Mouse (Mus musculus) heart, adult 8-10 months (tissue): ENCODE data around the gene Kidins220. TPM values are rescaled to one million over a fixed set of nuclear protein-coding genes. Genes with fewer than 3 reads are reported as not detected.
A peak's percentile ranks its signal among the peaks of the same experiment; 100 is the strongest.

Experiments
- DNase-seq: peaks from one replicate; pipeline ENCODE4 v3.0.0; 2022; ENCODE audit warnings: low spot score
- total RNA-seq, 4 experiments: library from RNA; stranded (reverse); gene quantifications; 2 replicates each; pipeline ENCODE4 v1.2.4; 2022

Kidins220 gene
- total RNA-seq, 4 experiments from 2014 or later: 57.2 to 84.5 (median 66.5) TPM

DNA sequence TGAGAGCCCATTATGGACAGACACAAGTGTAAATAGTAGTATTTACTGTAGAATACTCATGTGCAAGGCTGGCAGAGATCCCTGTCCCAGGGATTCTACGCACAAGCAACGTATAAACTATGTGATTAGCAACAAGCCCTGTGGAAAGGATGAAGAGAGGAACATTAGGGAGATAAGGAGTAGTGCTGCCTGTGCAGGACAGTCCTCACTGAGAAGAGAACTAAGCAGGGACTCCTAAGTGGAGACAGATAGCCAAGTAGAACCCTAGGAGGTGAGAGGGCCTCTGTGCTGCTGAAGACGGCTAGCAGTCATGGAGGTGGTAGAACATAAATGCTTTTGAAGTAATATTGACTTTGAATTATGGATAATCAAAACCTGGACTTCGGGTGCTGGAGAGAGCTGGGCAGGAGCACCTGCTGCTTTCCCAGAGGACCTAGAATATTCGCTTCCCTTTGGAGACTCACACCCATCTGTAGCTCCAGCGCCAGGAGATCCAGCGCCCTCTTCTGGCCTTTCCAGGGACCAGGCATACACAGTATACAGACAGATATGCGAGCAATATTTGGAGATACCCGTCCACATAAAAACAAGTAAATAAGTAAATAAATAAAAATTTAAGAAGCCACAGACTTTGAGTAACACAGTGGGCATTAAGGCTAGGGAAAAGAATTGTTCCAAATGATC, 50.3 kb downstream of the Kidins220 start:
- no peak for DNase-seq

GRCm38 (mm10) chr12:25026308-25026707, 51.6 kb downstream of the Kidins220 start:
- DNase-seq: no peak

DNA sequence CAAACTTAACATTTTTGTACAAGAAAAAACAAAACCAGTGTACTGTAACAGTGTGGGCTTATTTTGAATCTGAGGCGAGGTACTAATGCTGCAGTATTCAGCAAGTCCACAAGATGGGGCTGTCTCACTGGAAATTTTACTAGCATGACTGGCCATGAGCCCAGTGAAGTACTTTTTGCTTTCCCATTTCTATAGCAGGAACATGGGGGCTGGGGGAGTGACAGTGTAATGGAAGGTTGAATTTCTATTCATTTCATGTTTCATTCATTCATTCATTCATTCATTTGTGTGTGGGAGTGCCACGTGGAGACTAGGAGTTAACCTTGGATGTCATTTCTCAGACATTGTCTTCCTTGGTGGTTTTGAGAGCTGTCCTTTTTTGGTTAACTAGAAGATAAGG, 52.7 kb downstream of the Kidins220 start:
- DNase-seq: peak; percentile 48

DNA sequence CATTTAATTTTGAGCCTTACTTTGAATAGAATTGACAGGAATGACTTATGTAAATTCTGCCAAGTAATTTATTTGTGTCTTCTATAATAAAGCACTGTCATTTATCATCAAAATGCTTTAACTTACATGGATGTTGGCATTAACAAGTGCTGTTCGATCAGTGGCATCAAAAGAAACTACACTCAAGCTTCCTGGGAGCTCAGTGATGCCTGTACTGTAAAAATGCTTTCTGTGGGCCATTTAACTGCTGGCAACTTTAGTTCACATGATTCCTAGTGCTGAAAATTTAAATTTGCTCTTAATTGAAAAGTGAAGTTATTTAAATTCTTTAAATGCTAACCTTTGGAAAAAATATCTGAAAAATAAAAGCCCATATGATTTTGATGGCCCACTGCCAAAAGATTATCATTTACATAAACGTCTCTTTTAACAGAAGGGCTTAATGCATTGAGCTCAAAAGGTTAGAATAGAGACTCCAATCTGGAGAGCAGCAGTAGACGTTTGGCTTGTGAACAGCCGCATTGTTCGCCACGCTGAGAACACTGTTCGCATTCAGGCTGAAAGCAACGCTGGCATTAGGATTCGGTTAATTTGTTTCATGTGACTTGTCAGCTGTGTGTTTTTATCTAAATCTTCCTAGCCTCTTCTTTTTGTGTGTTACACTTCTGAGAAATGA, 59.1 kb downstream of the Kidins220 start:
- DNase-seq: no peak

GRCm38 (mm10) chr12:25034338-25034953, 59.7 kb downstream of the Kidins220 start:
- peak; percentile 25 for DNase-seq

- DNase-seq: no peak
These were observed 61.3 kb downstream of the Kidins220 start for GRCm38 (mm10) chr12:25036024-25036423.

DNA sequence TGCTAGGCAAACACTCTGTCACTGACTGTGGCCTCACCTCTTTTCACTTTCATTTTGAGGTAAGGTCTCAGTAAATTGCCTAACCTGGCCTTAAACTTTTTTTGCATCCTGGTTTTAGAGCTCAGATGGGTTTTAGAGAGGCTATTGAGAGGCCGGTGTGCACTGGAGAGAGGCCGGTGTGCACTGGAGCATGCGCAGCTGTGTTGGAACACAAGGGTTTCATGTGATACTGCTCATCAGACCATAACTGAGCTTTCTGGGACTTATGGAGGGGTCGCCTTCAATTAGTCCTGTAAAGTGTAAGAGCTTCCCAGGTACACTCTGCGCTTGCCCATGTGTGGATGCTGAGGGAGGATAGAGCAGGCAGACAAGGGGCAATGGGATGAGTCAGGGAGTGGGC, 62.5 kb downstream of the Kidins220 start:
- no peak for DNase-seq

DNA sequence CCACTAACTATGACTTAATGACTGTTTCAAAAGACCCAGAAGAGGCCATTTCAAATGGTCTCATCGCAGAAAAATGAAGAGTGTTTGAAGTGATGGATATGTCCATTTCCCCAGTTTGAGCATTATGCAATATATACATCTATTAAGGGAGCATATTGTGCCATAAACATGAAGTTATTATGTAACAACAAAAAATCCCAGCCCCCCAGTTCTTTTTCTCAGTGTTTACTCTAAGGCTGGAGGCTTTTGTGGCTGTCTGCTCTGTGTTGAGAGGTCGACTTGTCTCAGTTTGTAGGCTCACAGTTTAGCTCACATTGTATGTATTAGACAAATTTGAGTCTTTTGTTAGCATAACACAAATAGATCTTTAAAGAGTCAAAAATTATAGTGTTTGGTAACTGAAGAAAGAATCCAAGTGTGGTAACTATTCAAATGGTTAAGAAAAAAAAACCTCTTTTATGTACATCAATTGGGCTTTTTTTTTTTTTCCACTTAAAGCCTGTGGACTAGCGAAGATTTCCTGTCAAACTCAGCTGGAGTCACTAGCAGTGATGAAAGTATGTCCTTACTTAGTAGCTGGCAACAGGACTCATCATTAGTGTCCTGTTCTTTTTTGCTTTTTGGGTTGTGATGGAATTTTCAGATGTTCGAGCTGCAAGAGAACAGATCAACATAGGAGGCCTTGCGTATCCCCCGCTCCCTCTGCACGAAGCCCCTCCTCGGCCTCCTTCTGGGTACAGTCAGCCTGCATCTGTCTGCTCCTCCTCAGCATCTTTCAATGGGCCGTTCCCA, 63.2 kb downstream of the Kidins220 start:
- no peak for DNase-seq

DNA sequence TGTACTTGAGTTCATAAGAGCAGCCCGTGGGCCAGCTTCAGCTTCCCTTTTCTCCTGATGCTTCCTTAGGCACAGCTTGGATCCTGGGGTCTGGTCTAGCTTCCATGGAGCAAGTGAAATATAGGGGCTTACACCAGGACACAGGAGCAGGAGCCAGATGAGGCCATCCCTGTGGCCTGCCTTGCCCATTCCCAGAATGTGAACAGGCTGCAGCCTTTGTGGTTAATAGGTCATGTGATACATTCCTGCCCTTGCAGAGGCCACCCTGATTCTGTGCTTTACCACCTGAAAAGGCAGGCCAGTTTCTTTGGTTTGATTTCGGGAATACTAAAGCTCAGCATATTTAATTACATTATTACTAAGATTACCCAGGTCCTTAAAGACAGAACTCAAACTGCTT, 69.3 kb downstream of the Kidins220 start:
- no peak for DNase-seq

- DNase-seq: no peak
These were observed 69.9 kb downstream of the Kidins220 start for GRCm38 (mm10) chr12:25044579-25044978.

DNA sequence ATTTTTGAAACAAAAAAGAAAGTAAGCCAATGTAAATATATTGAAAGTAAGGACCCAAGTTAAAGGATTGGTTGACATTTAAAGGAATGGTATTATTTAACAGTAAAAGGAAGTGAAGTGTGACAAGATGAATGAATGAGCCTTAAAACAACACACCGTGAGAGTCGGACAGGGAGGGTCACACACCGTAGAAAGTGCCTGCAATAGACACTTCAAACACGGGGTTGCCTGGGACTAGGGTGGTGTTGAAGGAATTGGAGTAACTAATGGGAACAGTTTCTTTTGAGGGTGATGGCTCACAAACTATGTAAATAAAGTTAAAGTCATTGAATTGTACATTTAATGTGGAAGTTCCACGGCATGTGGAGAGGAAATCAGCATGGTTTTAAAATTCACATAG, 74.5 kb downstream of the Kidins220 start:
- DNase-seq: no peak

DNA sequence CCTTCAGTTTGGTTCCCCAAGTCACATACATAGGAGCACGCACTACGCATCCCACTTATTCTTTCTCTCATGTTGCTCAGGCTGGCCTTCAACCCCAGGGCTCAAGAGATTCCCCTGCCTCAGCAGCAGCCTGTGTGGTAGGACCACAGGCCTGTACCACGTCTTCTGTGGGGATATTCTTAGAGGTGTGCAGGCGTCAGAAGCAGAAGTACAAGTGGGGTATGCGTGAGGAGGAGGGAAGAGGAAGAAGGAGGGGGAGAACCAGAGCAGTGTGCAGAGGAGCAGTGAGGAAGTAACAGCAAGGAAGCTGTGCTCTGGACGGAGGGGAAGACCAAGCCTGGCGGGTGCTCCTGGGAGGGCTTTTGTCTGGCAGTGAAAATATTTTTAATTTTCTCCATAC, 79.8 kb downstream of the Kidins220 start:
- no peak for DNase-seq

- no peak for DNase-seq
These were observed 80.2 kb downstream of the Kidins220 start for GRCm38 (mm10) chr12:25054963-25055362.

DNA sequence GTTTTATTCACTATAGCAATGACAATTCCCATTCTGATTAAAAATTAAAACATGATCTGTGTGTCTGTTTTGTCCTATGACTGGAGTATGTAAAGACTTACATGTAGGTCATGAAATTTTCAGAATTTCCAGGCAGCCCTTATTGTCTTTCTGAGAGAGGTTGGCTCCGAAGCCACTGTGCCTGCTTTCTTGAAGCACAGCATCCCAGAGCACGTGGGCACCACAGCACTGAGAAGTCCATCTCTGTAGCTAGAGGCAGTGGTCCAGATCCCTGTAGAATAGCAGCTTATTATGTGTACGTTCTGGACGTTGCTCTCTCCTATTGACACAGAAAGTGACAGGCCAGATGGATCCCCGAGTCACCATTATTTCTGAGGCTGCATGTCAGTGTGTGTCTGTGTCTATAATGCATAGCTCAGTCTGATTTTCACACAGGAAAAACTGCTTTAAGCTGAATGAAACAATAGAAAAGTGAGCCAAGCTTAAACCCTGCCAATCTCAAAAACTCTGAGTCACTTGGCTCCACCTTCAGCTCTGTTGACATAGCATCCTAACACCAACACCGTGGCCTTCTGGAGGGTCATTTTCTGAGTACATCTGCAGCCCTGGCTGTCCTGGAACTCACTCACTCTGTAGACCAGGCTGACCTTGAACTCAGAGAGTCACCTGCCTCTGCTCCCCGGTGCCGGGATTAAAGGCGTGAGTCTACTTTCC, 84.9 kb downstream of the Kidins220 start:
- peak; percentile 10 for DNase-seq

DNA sequence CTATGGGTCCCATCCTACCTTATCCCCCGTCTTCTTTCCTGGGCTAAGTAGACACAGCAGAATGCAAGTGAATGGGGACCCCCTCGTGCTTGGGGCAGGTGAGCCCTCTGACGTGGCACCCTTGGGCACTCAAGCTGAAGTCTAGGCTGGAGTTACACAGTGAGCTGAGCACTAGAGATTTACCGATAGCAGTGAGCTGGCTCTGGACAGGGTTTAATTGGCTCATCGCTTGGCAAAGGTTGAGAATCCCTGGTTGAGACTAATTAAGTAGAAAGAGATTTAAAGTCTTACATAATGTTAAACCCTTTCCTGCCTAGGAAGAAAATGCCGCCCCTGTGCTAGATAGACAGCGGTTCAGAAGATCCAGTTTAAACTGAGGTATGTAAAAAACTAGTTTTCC, 86.2 kb downstream of the Kidins220 start:
- no peak for DNase-seq

DNA sequence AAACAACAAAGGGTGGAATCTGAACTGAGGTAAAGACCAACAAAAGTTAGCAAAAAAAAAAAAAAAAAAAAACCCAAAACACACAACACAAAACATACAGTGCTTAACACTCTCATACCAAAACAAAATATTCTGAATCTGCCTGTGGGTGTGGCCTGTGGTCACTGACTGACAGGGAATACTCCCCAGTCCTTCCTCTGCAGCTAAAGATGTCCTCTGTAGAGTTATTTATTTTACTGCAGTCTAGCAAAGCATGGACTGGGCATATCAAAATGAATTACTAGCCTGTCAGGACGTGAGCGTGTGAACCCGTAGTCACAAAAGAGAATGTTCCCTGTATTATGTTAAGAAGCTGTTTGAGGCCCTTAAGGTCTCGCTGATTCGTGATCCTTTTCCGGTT, 87.5 kb downstream of the Kidins220 start:
- no peak for DNase-seq

- DNase-seq: no peak
These were observed 98.6 kb downstream of the Kidins220 start for GRCm38 (mm10) chr12:25073374-25073773.

DNA sequence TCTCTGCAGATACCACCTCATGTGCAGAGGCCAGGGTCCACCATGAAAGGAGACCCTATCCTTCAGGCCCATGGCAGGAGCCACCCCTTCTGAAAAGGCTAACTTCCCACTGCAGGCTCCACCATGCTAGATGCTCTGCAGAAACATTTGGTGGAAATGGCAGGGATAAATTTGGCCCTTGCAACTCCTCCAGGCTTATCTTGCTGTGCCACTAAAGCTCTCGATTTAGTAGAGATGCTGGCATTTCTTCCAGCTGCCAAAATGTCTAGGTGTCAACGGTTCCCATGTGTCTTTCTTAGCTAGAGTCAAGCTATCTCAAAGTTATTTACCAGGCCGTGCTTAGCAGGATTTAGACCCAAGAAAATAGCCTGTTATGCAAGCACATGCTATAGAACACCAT, 99.6 kb downstream of the Kidins220 start:
- no peak for DNase-seq

DNA sequence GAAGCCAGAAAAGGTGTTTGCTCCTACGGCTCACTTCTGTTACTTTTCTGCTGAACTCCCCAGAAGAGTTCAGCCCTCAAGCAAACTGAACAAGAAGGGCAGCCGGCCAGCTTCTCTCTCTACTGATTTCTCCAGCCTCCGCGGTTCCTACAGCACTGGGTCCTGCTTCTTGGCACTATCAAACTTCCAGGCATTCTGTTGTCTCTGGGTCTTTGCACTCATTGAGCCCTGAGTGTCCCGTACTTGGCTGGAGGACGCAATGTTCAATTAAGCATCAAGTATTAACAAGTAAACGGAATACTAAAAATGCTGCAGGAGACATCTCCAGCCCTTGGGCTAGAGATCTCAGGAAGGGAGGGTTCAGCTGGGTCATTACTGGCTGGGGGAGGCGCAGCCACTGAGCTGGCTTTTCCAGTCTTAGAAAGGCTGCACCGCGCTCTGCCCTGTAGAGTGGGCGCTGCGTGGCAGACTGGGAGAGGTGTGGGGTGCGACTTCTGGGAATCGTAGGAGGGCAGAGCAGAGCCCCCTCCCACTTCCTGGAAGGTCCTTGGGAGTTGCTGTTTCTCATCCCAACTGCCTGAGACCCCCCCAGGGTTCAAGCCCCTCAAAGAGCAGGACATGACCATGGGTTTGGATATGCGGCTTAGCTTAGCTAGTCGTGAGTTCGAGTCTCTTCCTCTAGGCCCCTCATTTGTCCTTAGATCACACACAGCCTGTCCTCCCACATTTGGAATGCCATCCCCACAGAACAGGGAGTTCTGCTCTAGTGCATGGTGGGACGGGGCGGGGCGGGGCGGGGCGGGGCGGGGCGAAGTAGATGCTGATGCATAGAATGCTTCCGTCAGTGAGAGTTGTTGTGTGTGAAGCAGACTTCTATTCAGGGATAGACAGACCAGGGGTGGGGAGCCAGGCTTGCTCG, 108.8 kb downstream of the Kidins220 start:
- DNase-seq: no peak

DNA sequence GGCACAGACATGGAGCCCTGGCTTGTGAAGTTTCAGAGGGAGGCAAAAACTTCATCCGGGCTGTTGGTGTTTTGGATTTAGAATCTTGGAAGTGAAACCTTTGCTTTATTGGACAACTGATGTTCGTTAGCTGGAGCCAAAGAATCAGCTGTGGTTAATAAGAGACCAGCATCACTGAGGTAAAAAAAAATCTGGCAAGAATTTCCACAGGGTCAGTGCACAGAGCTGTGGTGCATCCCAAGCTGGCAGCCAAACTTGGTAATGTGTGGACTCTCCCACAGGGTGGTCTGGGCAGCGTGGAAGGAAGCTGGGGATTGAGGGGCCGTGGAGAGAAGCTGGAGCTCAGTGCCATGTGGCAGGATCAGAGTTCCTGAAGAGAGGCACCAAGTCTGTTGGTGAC, 112.2 kb downstream of the Kidins220 start:
- DNase-seq: no peak
